Mouse (Mus musculus): ENCODE data around the gene Cd86. TPM values are rescaled to one million over a fixed set of nuclear protein-coding genes. Genes with fewer than 3 reads are reported as not detected.

Cd86 gene
- polyA plus RNA-seq, 1 experiment from 2014 or later = 1.7 TPM

GRCm38 (mm10) chr16:36631607-36632006, 34.3 kb downstream of the Cd86 start:
- Histone ChIP-seq H3K9me3 (replicated peaks; ENCODE audit: control insufficient read depth, low read length) (no peaks in the 10 kb centered on the region), H3K27me3 (ENCODE audit: control insufficient read depth, insufficient read depth, low read length) (no peaks in the 10 kb centered on the region), H3K9ac (ENCODE audit: low read length) (no peak overlapping the region), H3K27ac (ENCODE audit: low read length) (no peak overlapping the region), H3K4me3 (ENCODE audit: low read length) (no peak overlapping the region), H3K4me2 (ENCODE audit: low read depth, low read length) (no peak overlapping the region), H3K36me3 (ENCODE audit: control insufficient read depth, insufficient read depth) (no peaks in the 10 kb centered on the region), H3K4me1 (ENCODE audit: control insufficient read depth, insufficient read depth, low read length) (no peaks in the 10 kb centered on the region)
- ATAC-seq (replicated peaks; ENCODE audit: extremely low read depth, insufficient read depth, low FRiP score) = no peak
- 80% methylated on average over 5 of the region's 5 CpGs for WGBS

GRCm38 (mm10) chr16:36627740-36628139, 38.1 kb downstream of the Cd86 start:
- H3K9me3 ChIP-seq (replicated peaks; ENCODE audit: control insufficient read depth, low read length) = no peaks in the 10 kb centered on the region
- H3K4me2 ChIP-seq (ENCODE audit: low read depth, low read length) = no peak overlapping the region
- no peak overlapping the region for H3K27ac ChIP-seq (ENCODE audit: low read length)
- H3K9ac ChIP-seq (ENCODE audit: low read length) = no peak overlapping the region
- H3K27me3 ChIP-seq (ENCODE audit: control insufficient read depth, insufficient read depth, low read length) = no peaks in the 10 kb centered on the region
- no peaks in the 10 kb centered on the region for H3K4me1 ChIP-seq (ENCODE audit: control insufficient read depth, insufficient read depth, low read length)
- 89% methylated on average over 1 of the region's 1 CpGs for WGBS
- H3K36me3 ChIP-seq (ENCODE audit: control insufficient read depth, insufficient read depth) = no peaks in the 10 kb centered on the region
- H3K4me3 ChIP-seq (ENCODE audit: low read length) = no peak overlapping the region
- ATAC-seq (replicated peaks; ENCODE audit: extremely low read depth, insufficient read depth, low FRiP score) = no peak

GRCm38 (mm10) chr16:36626567-36627197, 39.2 kb downstream of the Cd86 start:
- Histone ChIP-seq H3K4me2 (ENCODE audit: low read depth, low read length) (no peak overlapping the region), H3K27me3 (ENCODE audit: control insufficient read depth, insufficient read depth, low read length) (no peaks in the 10 kb centered on the region), H3K9me3 (replicated peaks; ENCODE audit: control insufficient read depth, low read length) (no peaks in the 10 kb centered on the region), H3K36me3 (ENCODE audit: control insufficient read depth, insufficient read depth) (no peaks in the 10 kb centered on the region), H3K4me3 (ENCODE audit: low read length) (no peak overlapping the region), H3K4me1 (ENCODE audit: control insufficient read depth, insufficient read depth, low read length) (no peaks in the 10 kb centered on the region), H3K27ac (ENCODE audit: low read length) (no peak overlapping the region), H3K9ac (ENCODE audit: low read length) (no peak overlapping the region)
- no peak for ATAC-seq (replicated peaks; ENCODE audit: extremely low read depth, insufficient read depth, low FRiP score)
- 83% methylated on average over 5 of the region's 5 CpGs for WGBS

GRCm38 (mm10) chr16:36625909-36626308, 40.0 kb downstream of the Cd86 start:
- 97% methylated on average over 1 of the region's 1 CpGs for WGBS
- H3K9ac ChIP-seq (ENCODE audit: low read length) = no peak overlapping the region
- H3K27me3 ChIP-seq (ENCODE audit: control insufficient read depth, insufficient read depth, low read length) = no peaks in the 10 kb centered on the region
- no peak for ATAC-seq (replicated peaks; ENCODE audit: extremely low read depth, insufficient read depth, low FRiP score)
- H3K9me3 ChIP-seq (replicated peaks; ENCODE audit: control insufficient read depth, low read length) = no peaks in the 10 kb centered on the region
- H3K36me3 ChIP-seq (ENCODE audit: control insufficient read depth, insufficient read depth) = no peaks in the 10 kb centered on the region
- no peak overlapping the region for H3K4me3 ChIP-seq (ENCODE audit: low read length)
- no peaks in the 10 kb centered on the region for H3K4me1 ChIP-seq (ENCODE audit: control insufficient read depth, insufficient read depth, low read length)
- no peak overlapping the region for H3K27ac ChIP-seq (ENCODE audit: low read length)
- no peak overlapping the region for H3K4me2 ChIP-seq (ENCODE audit: low read depth, low read length)

- Histone ChIP-seq H3K27me3 (ENCODE audit: control insufficient read depth, insufficient read depth, low read length) (no peaks in the 10 kb centered on the region), H3K4me3 (ENCODE audit: low read length) (no peak overlapping the region), H3K36me3 (ENCODE audit: control insufficient read depth, insufficient read depth) (no peaks in the 10 kb centered on the region), H3K9me3 (replicated peaks; ENCODE audit: control insufficient read depth, low read length) (no peaks in the 10 kb centered on the region), H3K4me1 (ENCODE audit: control insufficient read depth, insufficient read depth, low read length) (no peaks in the 10 kb centered on the region), H3K9ac (ENCODE audit: low read length) (no peak overlapping the region), H3K4me2 (ENCODE audit: low read depth, low read length) (no peak overlapping the region), H3K27ac (ENCODE audit: low read length) (no peak overlapping the region)
- no peak for ATAC-seq (replicated peaks; ENCODE audit: extremely low read depth, insufficient read depth, low FRiP score)
- WGBS = 69% methylated on average over 3 of the region's 3 CpGs
These were observed 43.6 kb downstream of the Cd86 start for GRCm38 (mm10) chr16:36622320-36622719.

- H3K4me2 ChIP-seq (ENCODE audit: low read depth, low read length) = no peak overlapping the region
- H3K9ac ChIP-seq (ENCODE audit: low read length) = no peak overlapping the region
- no peaks in the 10 kb centered on the region for H3K4me1 ChIP-seq (ENCODE audit: control insufficient read depth, insufficient read depth, low read length)
- H3K4me3 ChIP-seq (ENCODE audit: low read length) = no peak overlapping the region
- no peak for ATAC-seq (replicated peaks; ENCODE audit: extremely low read depth, insufficient read depth, low FRiP score)
- WGBS = 72% methylated on average over 3 of the region's 3 CpGs
- H3K36me3 ChIP-seq (ENCODE audit: control insufficient read depth, insufficient read depth) = no peaks in the 10 kb centered on the region
- H3K27me3 ChIP-seq (ENCODE audit: control insufficient read depth, insufficient read depth, low read length) = no peaks in the 10 kb centered on the region
- H3K27ac ChIP-seq (ENCODE audit: low read length) = no peak overlapping the region
- H3K9me3 ChIP-seq (replicated peaks; ENCODE audit: control insufficient read depth, low read length) = no peaks in the 10 kb centered on the region
These were observed 44.8 kb downstream of the Cd86 start for GRCm38 (mm10) chr16:36621108-36621507.

- Histone ChIP-seq H3K27me3 (ENCODE audit: control insufficient read depth, insufficient read depth, low read length) (no peaks in the 10 kb centered on the region), H3K4me2 (ENCODE audit: low read depth, low read length) (no peak overlapping the region), H3K36me3 (ENCODE audit: control insufficient read depth, insufficient read depth) (no peaks in the 10 kb centered on the region), H3K27ac (ENCODE audit: low read length) (no peak overlapping the region), H3K9me3 (replicated peaks; ENCODE audit: control insufficient read depth, low read length) (no peaks in the 10 kb centered on the region), H3K4me3 (ENCODE audit: low read length) (no peak overlapping the region), H3K9ac (ENCODE audit: low read length) (no peak overlapping the region), H3K4me1 (ENCODE audit: control insufficient read depth, insufficient read depth, low read length) (no peaks in the 10 kb centered on the region)
- WGBS = 64% methylated on average over 2 of the region's 2 CpGs
- no peak for ATAC-seq (replicated peaks; ENCODE audit: extremely low read depth, insufficient read depth, low FRiP score)
These were observed 52.2 kb downstream of the Cd86 start for GRCm38 (mm10) chr16:36613701-36614100.

GRCm38 (mm10) chr16:36602632-36603031, 63.2 kb downstream of the Cd86 start:
- Histone ChIP-seq H3K27me3 (ENCODE audit: control insufficient read depth, insufficient read depth, low read length) (no peaks in the 10 kb centered on the region), H3K4me3 (ENCODE audit: low read length) (no peak overlapping the region), H3K9ac (ENCODE audit: low read length) (no peak overlapping the region), H3K4me2 (ENCODE audit: low read depth, low read length) (no peak overlapping the region), H3K9me3 (replicated peaks; ENCODE audit: control insufficient read depth, low read length) (no peaks in the 10 kb centered on the region), H3K4me1 (ENCODE audit: control insufficient read depth, insufficient read depth, low read length) (no peaks in the 10 kb centered on the region), H3K27ac (ENCODE audit: low read length) (no peak overlapping the region), H3K36me3 (ENCODE audit: control insufficient read depth, insufficient read depth) (no peaks in the 10 kb centered on the region)
- ATAC-seq (replicated peaks; ENCODE audit: extremely low read depth, insufficient read depth, low FRiP score) = no peak
- WGBS = 65% methylated on average over 3 of the region's 3 CpGs

GRCm38 (mm10) chr16:36598265-36598664, 67.6 kb downstream of the Cd86 start:
- Histone ChIP-seq H3K27me3 (ENCODE audit: control insufficient read depth, insufficient read depth, low read length) (no peaks in the 10 kb centered on the region), H3K4me3 (ENCODE audit: low read length) (no peak overlapping the region), H3K36me3 (ENCODE audit: control insufficient read depth, insufficient read depth) (no peaks in the 10 kb centered on the region), H3K9me3 (replicated peaks; ENCODE audit: control insufficient read depth, low read length) (no peaks in the 10 kb centered on the region), H3K9ac (ENCODE audit: low read length) (no peak overlapping the region), H3K4me1 (ENCODE audit: control insufficient read depth, insufficient read depth, low read length) (no peaks in the 10 kb centered on the region), H3K27ac (ENCODE audit: low read length) (no peak overlapping the region), H3K4me2 (ENCODE audit: low read depth, low read length) (no peak overlapping the region)
- WGBS = 69% methylated on average over 4 of the region's 4 CpGs
- ATAC-seq (replicated peaks; ENCODE audit: extremely low read depth, insufficient read depth, low FRiP score) = no peak
